In genomic region chr8:73618946-73619345, GRCm38 (mm10) we compare ENCODE assay signal across 7 mouse cellular contexts.
DNase-seq lines count a peak whose midpoint lies in the region; ATAC-seq and TF ChIP-seq lines count a peak whose summit lies in the region.

No protein-coding gene starts in this region.

- peak; percentile 30 for DNase-seq in ZHBTc4 (ENCODE audit: low read depth, low spot score)
- DNase-seq in heart, postnatal 0 days (ENCODE audit: low spot score), result no peak
- no peak for DNase-seq in yolk sac, embryonic 10.5 days (ENCODE audit: low spot score)
- no peak for DNase-seq in embryo, embryonic 9.5 days (ENCODE audit: extremely low spot score)

- H3K9ac ChIP-seq in heart, postnatal 0 days (replicated peaks; ENCODE audit: low read depth, low read length), result no peak overlapping the region

- no peaks in the 10 kb centered on the region for H3K36me3 ChIP-seq in megakaryocyte, embryonic 14.5 days (replicated peaks; ENCODE audit: low read length)
- H3K36me3 ChIP-seq in heart, postnatal 0 days (replicated peaks; ENCODE audit: control insufficient read depth, insufficient read depth, low read length), result no peaks in the 10 kb centered on the region

- H3K27me3 ChIP-seq in megakaryocyte, embryonic 14.5 days (replicated peaks), result no peaks in the 10 kb centered on the region
- no peaks in the 10 kb centered on the region for H3K27me3 ChIP-seq in heart, postnatal 0 days (ENCODE audit: control insufficient read depth, insufficient read depth, low read length)

- no peak for TF ChIP-seq EP300 in heart, postnatal 0 days (IDR thresholded peaks at IDR 0.05; ENCODE audit: low read depth)

- H3K4me2 ChIP-seq in heart, postnatal 0 days (ENCODE audit: low read depth, low read length), result no peak overlapping the region

- H3K4me3 ChIP-seq in megakaryocyte, embryonic 14.5 days (replicated peaks), result peak overlapping the region; percentile 0
- no peak overlapping the region for H3K4me3 ChIP-seq in heart, postnatal 0 days (ENCODE audit: low read depth, low read length)

- 70% methylated on average over 1 of the region's 1 CpGs for WGBS in heart, postnatal 0 days

- H3K27ac ChIP-seq in heart, postnatal 0 days (ENCODE audit: low read depth), result no peak overlapping the region

- H3K9me3 ChIP-seq in megakaryocyte, embryonic 14.5 days, result peaks cover 4% of the 10 kb centered on the region
- no peaks in the 10 kb centered on the region for H3K9me3 ChIP-seq in heart, postnatal 0 days (replicated peaks; ENCODE audit: control insufficient read depth, low read length)

- TF ChIP-seq CTCF in heart, postnatal 0 days (IDR thresholded peaks at IDR 0.05; ENCODE audit: low read depth), result no peak

- H3K4me1 ChIP-seq in megakaryocyte, embryonic 14.5 days, result no peaks in the 10 kb centered on the region
- H3K4me1 ChIP-seq in heart, postnatal 0 days (ENCODE audit: control insufficient read depth, insufficient read depth), result no peaks in the 10 kb centered on the region

- ATAC-seq in megakaryocyte, adult 5-6 weeks (ENCODE audit: poor library complexity, severe bottlenecking), result no peak
- ATAC-seq in heart, postnatal 0 days (ENCODE audit: insufficient read depth, low read depth), result peak; percentile 70
- peak; percentile 59; the same call in 1 of the 2 replicates for ATAC-seq in megakaryocyte-erythroid progenitor cell, adult 5-6 weeks (replicated peaks; ENCODE audit: low FRiP score, low TSS enrichment, poor library complexity, severe bottlenecking)
